Mouse (Mus musculus): ENCODE measurements around the gene Myzap. TPM values are rescaled to one million over a fixed set of nuclear protein-coding genes. Genes with fewer than 3 reads are reported as not detected.
"Not testable (repeated sequence)": the region's sequence is repeated elsewhere in the genome, so short reads cannot be mapped to it uniquely, and the experiment has no call there.

Myzap gene
- polyA plus RNA-seq, 1 experiment from 2014 or later: 23.4 TPM

DNA sequence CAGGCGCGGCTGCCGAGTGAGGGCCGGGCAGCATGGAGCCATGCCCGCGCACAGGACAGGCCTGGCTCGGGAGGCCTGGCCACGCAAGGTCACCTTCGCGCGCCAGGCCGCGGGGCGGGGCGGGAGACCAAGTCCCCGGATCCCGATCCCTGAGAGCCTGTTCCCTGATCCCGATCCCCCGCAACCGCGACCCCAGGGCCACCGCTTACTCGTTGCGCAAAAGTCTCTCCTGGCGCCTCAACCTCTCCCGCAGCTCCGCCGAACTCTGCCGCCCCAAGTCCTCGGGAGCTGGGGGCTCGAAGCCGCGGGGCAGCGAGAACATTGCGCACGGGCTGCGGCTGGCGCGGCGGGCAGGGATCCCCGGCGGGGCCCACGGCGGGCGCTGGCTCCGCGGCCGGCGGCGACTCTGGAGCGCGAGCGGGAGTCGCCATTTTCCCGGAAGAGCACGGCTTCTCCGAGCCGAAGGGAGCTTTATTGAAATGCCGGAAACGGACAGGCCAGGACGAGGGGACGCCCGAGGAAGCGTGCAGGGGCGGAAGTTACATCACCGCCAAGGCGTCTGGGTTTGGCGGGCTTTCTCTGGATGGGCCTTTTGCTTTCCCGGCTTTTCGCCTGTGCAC is 106.6 kb downstream of the Myzap start, which contains the start of gene Polr2m:
TSS of gene Polr2m (minus strand) at position 461 of the 620 bp plus-strand sequence.
- Histone ChIP-seq H3K4me1 (peaks cover 14% of the 10 kb centered on the region), H3K27ac (peak within 1 kb of the TSS; percentile 100), H3K9me3 (no peaks in the 10 kb centered on the region), H3K36me3 (peaks cover 31% of the 10 kb centered on the region), H3K27me3 (ENCODE audit: insufficient read depth, poor library complexity, severe bottlenecking) (no peaks in the 10 kb centered on the region), H3K4me3 (peak within 1 kb of the TSS; percentile 99)
- DNase-seq (ENCODE audit: low spot score): peak; percentile 97
- WGBS: under 1% methylated on average over 70 of the region's 70 CpGs

DNA sequence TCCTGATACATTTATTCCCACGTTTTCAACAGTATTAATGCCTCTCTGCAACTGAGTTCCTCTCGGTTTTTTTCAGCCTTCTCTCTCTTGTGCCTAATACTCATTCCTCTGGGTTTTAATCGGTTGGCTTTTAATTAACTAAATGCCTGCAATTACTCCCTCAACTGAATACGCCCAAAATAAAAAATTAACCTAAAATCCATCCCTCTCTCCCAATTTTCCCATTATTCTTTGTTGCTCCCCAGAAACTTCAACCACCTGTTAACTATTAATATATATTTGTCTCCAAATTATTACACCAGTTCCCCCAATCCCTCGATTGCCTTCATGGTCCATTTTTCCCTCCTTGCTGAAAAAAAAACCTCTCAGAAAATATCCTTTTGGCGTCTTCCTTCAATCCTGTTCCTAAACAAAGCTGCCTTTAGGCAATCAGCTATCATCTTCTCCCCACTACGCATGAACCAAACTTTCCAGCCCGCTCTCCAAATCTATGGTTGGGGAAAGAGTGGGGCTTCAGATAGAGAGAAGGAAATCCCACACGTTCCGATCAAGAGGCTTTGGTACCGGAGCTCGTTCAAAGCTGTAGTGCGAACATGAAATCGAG is 107.2 kb downstream of the Myzap start:
- Histone ChIP-seq H3K27ac (peak overlapping the region; percentile 100), H3K27me3 (ENCODE audit: insufficient read depth, poor library complexity, severe bottlenecking) (no peaks in the 10 kb centered on the region), H3K9me3 (no peaks in the 10 kb centered on the region), H3K4me3 (peak overlapping the region; percentile 99), H3K36me3 (peaks cover 37% of the 10 kb centered on the region), H3K4me1 (peaks cover 13% of the 10 kb centered on the region)
- 2% methylated on average over 14 of the region's 14 CpGs for WGBS
- DNase-seq (ENCODE audit: low spot score): no peak

DNA sequence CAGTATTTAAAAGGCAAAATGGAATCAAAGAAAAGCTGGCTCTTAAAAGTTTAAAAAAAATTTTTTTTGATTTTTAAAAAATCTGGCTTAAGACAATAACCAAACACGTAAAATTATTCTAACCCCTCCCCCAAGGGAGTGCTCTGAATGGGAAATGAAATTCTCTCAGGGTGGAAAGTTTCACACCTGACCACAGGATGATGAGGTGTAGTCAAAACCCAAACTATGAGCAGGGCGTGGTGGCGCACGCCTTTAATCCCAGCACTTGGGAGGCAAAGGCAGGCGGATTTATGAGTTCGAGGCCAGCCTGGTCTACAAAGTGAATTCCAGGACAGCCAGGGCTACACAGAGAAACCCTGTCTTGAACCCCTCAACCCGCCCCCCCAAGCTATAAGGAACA is 108.3 kb downstream of the Myzap start:
- H3K27ac ChIP-seq; DNase-seq (ENCODE audit: low spot score); H3K27me3 ChIP-seq (ENCODE audit: insufficient read depth, poor library complexity, severe bottlenecking); H3K9me3 ChIP-seq: not testable (repeated sequence)
- Histone ChIP-seq H3K4me1 (peaks cover 16% of the 10 kb centered on the region), H3K36me3 (peaks cover 48% of the 10 kb centered on the region), H3K4me3 (peak overlapping the region; percentile 99)
- 88% methylated on average over 7 of the region's 7 CpGs for WGBS

DNA sequence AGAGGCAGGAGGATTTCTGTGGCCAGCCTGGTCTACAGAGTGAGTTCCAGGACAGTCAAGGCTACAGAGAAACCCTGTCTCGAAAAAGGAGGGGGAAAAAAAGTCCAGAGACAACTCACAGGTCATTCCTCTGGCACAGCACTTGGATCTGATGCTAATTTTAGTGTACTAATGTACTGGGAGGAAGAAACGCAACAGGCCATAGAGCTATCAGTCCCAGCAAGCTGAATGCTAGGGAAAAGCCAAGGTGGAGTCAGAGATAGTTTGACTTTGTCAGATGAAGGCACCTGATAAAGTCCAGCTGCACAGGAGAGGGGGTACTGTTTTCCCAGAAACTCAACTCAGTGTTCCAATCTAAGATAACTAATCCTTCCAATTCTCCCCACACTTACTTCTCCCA is 111.9 kb downstream of the Myzap start:
- WGBS: 65% methylated on average over 2 of the region's 2 CpGs
- H3K4me3 ChIP-seq: no peak overlapping the region
- no peak for DNase-seq (ENCODE audit: low spot score)
- H3K36me3 ChIP-seq: peaks cover 83% of the 10 kb centered on the region
- H3K27ac ChIP-seq: no peak overlapping the region
- no peaks in the 10 kb centered on the region for H3K9me3 ChIP-seq
- peaks cover 16% of the 10 kb centered on the region for H3K4me1 ChIP-seq
- H3K27me3 ChIP-seq (ENCODE audit: insufficient read depth, poor library complexity, severe bottlenecking): no peaks in the 10 kb centered on the region

DNA sequence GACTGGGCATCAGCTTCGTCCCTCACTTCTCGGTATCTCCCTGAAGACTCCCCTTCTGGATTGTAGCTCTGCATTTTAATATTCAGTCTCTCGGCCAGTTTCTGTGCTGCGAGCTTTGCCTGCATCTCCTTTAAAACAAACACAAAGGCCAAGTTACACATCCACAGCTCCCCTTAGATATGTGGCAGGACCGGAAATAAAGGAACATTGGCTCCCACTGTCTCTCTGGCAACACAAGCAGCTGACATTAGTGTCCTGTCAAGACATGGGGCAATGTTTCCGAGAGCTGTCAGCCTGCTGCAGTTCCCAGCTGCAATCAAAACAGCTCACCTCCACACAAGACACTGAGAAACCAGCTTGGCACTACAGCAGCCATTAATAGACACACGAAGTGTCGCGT is 112.7 kb downstream of the Myzap start:
- Histone ChIP-seq H3K36me3 (peaks cover 90% of the 10 kb centered on the region), H3K9me3 (no peaks in the 10 kb centered on the region), H3K27ac (no peak overlapping the region), H3K27me3 (ENCODE audit: insufficient read depth, poor library complexity, severe bottlenecking) (no peaks in the 10 kb centered on the region), H3K4me3 (no peak overlapping the region), H3K4me1 (peaks cover 16% of the 10 kb centered on the region)
- WGBS: 86% methylated on average over 9 of the region's 9 CpGs
- no peak for DNase-seq (ENCODE audit: low spot score)

DNA sequence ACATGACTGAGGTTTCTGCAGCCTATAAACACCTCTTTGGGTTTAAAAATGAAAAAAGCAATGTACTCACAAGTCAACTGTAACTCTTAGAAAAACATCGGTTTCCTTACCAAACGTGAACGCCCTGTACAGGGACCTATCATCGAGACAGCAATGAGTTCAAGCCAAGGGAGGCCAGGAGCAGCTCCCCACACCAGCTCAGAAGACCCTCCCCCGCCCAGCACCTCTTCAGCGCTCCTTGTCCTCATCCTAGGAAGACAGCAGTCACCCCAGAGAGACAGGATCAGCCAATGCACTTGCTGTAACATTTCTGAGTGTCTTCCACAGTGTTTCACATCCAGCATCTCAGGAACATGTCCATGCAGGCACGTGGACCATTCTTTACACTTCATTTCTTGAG is 113.6 kb downstream of the Myzap start:
- Histone ChIP-seq H3K4me3 (no peak overlapping the region), H3K36me3 (peaks cover 95% of the 10 kb centered on the region), H3K27me3 (ENCODE audit: insufficient read depth, poor library complexity, severe bottlenecking) (no peaks in the 10 kb centered on the region), H3K9me3 (no peaks in the 10 kb centered on the region), H3K27ac (no peak overlapping the region), H3K4me1 (0 out of 2 replicates have a peak, but pooled peaks cover 10% of the 10 kb centered on the region)
- 93% methylated on average over 7 of the region's 7 CpGs for WGBS
- no peak for DNase-seq (ENCODE audit: low spot score)

DNA sequence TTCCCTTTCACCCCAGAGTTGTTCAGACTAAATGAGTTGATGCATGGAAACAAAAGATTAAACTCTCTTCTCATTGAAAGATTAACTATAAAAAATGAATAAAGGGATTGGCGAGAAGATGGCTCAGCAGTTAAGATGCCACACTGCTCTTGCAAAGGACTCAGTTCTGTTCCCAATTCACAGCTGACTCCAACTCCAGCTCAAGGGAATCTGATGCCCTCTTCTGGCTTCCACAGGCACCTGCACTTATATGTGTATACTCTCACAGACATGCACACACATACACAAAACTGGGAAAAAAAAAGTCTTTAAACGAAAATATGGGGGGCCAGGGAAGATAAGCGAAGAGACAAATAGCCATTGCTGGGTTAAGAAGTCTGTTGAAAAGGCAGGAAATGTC is 115.6 kb downstream of the Myzap start:
- 89% methylated on average over 3 of the region's 3 CpGs for WGBS

DNA sequence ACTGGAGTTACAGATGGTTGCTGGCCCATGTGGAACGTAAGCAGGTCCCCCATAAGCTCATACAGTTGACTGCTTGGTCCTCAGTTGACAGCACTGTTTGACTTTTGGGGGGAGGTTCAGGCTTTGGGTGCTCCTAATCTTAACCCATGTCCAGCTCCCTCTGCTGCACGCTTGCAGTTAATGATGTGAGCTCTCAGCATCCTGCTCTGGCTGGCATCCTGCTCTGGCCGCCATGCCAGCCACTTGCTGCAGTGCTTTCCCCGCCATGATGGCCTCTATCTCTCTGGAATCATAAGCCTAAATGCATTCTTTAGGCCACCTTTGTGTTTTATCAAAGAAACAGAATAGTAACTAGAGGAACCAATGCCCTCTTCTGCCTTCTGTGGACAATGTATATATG is 116.6 kb downstream of the Myzap start:
- no peak for DNase-seq (ENCODE audit: low spot score)
- no peak overlapping the region for H3K4me3 ChIP-seq
- 89% methylated on average over 4 of the region's 4 CpGs for WGBS
- no peak overlapping the region for H3K27ac ChIP-seq
- no peaks in the 10 kb centered on the region for H3K27me3 ChIP-seq (ENCODE audit: insufficient read depth, poor library complexity, severe bottlenecking)
- H3K4me1 ChIP-seq: 0 out of 2 replicates have a peak, but pooled peaks cover 6% of the 10 kb centered on the region
- H3K36me3 ChIP-seq: peaks cover 74% of the 10 kb centered on the region
- no peaks in the 10 kb centered on the region for H3K9me3 ChIP-seq

More for the DNA sequence above, 115.6 kb downstream of the Myzap start:
- H3K4me3 ChIP-seq: no peak overlapping the region
- no peak for DNase-seq (ENCODE audit: low spot score)
- 0 out of 2 replicates have a peak, but pooled peaks cover 10% of the 10 kb centered on the region for H3K4me1 ChIP-seq
- peaks cover 80% of the 10 kb centered on the region for H3K36me3 ChIP-seq
- H3K27ac ChIP-seq: no peak overlapping the region
- H3K27me3 ChIP-seq (ENCODE audit: insufficient read depth, poor library complexity, severe bottlenecking): no peaks in the 10 kb centered on the region
- no peaks in the 10 kb centered on the region for H3K9me3 ChIP-seq

DNA sequence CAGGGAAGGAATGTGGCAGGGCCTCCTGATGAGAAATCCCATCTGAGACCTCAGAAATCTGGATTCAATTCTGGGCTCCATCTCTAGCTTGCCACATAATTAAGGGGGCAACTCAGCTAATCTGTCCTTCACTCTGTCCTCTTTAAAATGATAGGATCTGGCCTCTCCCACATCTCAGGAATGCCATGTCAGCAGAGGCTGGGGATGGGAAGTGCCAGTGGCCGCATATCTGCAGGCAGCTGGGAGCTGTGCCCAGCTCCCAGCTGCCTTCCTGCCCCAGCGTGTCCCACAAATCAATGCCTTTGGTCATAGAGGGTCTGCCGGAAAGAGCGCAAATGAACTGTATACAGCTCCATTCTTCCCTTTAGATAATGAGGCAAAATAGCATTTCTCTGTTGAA is 124.7 kb downstream of the Myzap start:
- 65% methylated on average over 4 of the region's 4 CpGs for WGBS
- Histone ChIP-seq H3K27ac (no peak overlapping the region), H3K4me1 (peaks cover 4% of the 10 kb centered on the region), H3K36me3 (peaks cover 5% of the 10 kb centered on the region; the same call in 1 of the 2 replicates), H3K9me3 (no peaks in the 10 kb centered on the region), H3K27me3 (ENCODE audit: insufficient read depth, poor library complexity, severe bottlenecking) (no peaks in the 10 kb centered on the region), H3K4me3 (no peak overlapping the region)
- DNase-seq (ENCODE audit: low spot score): no peak

DNA sequence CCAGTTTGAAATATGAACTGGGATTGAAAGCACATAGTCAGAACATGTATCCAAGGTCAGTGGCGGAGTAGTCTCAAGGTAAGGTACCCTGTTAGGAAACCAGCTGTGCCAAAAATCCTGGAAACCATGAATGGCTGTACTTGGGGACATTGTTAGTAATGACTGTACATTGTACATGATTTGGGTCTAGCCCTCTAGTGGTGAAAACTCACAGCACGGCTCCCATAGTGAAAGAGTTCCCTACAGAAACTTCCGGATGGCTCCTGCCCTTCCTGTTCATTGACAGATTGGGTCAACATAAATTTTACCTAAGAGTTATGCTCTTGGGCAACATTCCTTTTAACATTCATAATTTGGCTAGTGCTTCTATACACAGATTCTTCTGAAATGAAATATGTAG is 126.0 kb downstream of the Myzap start:
- H3K27me3 ChIP-seq (ENCODE audit: insufficient read depth, poor library complexity, severe bottlenecking): no peaks in the 10 kb centered on the region
- no peak overlapping the region for H3K4me3 ChIP-seq
- H3K9me3 ChIP-seq: no peaks in the 10 kb centered on the region
- no peak overlapping the region for H3K27ac ChIP-seq
- H3K4me1 ChIP-seq: peaks cover 4% of the 10 kb centered on the region
- DNase-seq (ENCODE audit: low spot score): no peak
- peaks cover 4% of the 10 kb centered on the region; the same call in 1 of the 2 replicates for H3K36me3 ChIP-seq
- whole genome bisulfite sequencing: 82% methylated on average over 3 of the region's 3 CpGs

DNA sequence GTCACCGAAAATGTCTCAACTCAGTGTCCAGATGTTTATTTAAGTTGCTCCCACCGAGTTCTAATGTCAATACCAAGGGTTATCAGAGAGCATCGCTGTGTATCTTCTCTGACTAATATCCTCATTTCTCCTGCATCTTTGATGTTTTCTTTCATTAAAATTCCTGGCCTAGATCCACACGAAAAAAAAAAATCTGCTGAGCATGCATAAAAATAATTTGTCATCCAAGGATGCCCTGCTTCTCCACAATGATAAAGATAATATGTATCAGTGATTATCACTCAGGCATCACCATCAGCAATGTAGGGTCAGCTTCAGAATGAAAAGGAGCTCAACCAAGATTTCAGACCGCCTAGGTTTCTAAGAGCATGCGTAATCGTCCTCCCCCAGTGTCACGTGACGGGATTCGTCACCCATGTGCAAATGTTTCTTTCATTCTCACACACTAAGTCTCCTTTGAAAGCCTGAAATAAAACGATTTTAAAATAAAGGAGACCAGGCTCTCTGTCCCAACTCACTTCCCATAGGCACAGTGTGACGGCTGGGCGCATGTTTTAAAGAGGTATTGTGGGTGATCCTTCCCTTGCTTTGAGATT is 129.0 kb downstream of the Myzap start:
- DNase-seq (ENCODE audit: low spot score): no peak
- WGBS: 69% methylated on average over 13 of the region's 13 CpGs
- Histone ChIP-seq H3K4me3 (no peak overlapping the region), H3K4me1 (peaks cover 4% of the 10 kb centered on the region), H3K9me3 (no peaks in the 10 kb centered on the region), H3K27me3 (ENCODE audit: insufficient read depth, poor library complexity, severe bottlenecking) (no peaks in the 10 kb centered on the region), H3K27ac (no peak overlapping the region), H3K36me3 (no peaks in the 10 kb centered on the region)

DNA sequence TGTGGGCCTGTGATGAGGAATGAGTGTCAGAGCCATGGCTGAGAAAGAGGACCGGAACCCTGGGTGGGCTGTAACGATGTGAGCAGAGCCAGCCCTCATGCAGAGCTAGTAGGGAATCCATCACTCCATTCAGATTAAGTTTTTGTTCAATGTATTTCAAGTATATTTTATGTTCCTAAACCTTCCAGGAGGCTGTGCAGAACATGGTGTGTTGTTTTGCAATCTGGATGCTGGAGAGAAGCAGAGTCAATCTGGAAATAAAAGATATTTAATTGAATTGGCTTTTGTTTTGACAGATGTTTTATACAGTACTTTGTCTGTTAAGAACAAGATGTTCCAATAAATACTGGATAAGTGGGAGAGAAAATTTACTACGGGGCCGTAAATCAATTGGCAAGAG is 135.4 kb downstream of the Myzap start:
- WGBS: 90% methylated on average over 4 of the region's 4 CpGs
- H3K36me3 ChIP-seq: no peaks in the 10 kb centered on the region

More for the DNA sequence above, 135.4 kb downstream of the Myzap start:
- Histone ChIP-seq H3K9me3 (no peaks in the 10 kb centered on the region), H3K27me3 (ENCODE audit: insufficient read depth, poor library complexity, severe bottlenecking) (no peaks in the 10 kb centered on the region), H3K4me1 (peaks cover 18% of the 10 kb centered on the region), H3K27ac (no peak overlapping the region), H3K4me3 (no peak overlapping the region)
- no peak for DNase-seq (ENCODE audit: low spot score)
